Mouse (Mus musculus) intestine, postnatal 0 days (tissue): ENCODE measurements around the gene Syne1. TPM values are rescaled to one million over a fixed set of nuclear protein-coding genes. Genes with fewer than 3 reads are reported as not detected.
"Not testable (repeated sequence)": the region's sequence is repeated elsewhere in the genome, so short reads cannot be mapped to it uniquely, and the experiment has no call there.

ENCODE experiments used
- ATAC-seq: fragments of 200-750 bp; cut with Nextera tagmentation; 2 replicates; pipeline ENCODE4 v1.8.0; 2017; ENCODE audit warnings: mild to moderate bottlenecking, moderate TSS enrichment, moderate library complexity
- H3K27ac ChIP-seq: fragments of 300-500 bp; sonication (generic); 2 replicates; pipeline ENCODE4 v1.5.1; 2014; ENCODE audit warnings: mild to moderate bottlenecking, low read depth, low read length, moderate library complexity
- H3K27me3 ChIP-seq: fragments of 300-500 bp; sonication (generic); replicated peaks from 2 replicates; pipeline ENCODE4 v1.6.1; 2014; ENCODE audit warnings: low read length, mixed read lengths; ENCODE audit not compliant: control insufficient read depth, insufficient read depth
- H3K36me3 ChIP-seq: fragments of 300-500 bp; sonication (generic); 2 replicates; pipeline ENCODE4 v1.6.1; 2014; ENCODE audit warnings: mild to moderate bottlenecking, moderate library complexity; ENCODE audit not compliant: control insufficient read depth, insufficient read depth
- H3K4me1 ChIP-seq: fragments of 300-500 bp; sonication (generic); replicated peaks from 2 replicates; pipeline ENCODE4 v1.6.1; 2014; ENCODE audit warnings: antibody characterized with exemption, low read length, mixed read lengths; ENCODE audit not compliant: control insufficient read depth, insufficient read depth
- H3K4me2 ChIP-seq: fragments of 300-500 bp; sonication (generic); replicated peaks from 2 replicates; pipeline ENCODE4 v1.6.1; 2014; ENCODE audit warnings: low read depth, mild to moderate bottlenecking, moderate library complexity
- H3K4me3 ChIP-seq: fragments of 300-500 bp; sonication (generic); 2 replicates; pipeline ENCODE4 v1.5.1; 2014; ENCODE audit warnings: low read depth, low read length
- H3K9ac ChIP-seq: fragments of 300-500 bp; sonication (generic); 2 replicates; pipeline ENCODE4 v1.6.1; 2014; ENCODE audit warnings: mild to moderate bottlenecking, low read depth, low read length
- H3K9me3 ChIP-seq: fragments of 300-500 bp; sonication (generic); 2 replicates; pipeline ENCODE4 v1.6.1; 2016; ENCODE audit warnings: mixed run types; ENCODE audit not compliant: control insufficient read depth
- CTCF ChIP-seq: sonication (generic); IDR thresholded peaks from 2 replicates; pipeline ENCODE4 v1.5.1; 2016; ENCODE audit warnings: low read depth, mild to moderate bottlenecking, control low read depth, antibody characterized with exemption, moderate library complexity
- WGBS: fragments of 180-500 bp; shearing (Covaris S2); extraction: QIAGEN DNeasy Blood & Tissue Kit; methylation state at CpG from one replicate; pipeline ENCODE4 v1.1.7; 2014; 5-methylcytosine and 5-hydroxymethylcytosine counted together
- polyA plus RNA-seq: library from polyadenylated mRNA; unstranded; fragments of >200 nt; fragmentation: Nextera tagmentation; extraction: Ambion mirVana; gene quantifications from 2 replicates; pipeline ENCODE4 v1.2.1, GENCODE M21; 2015

The Syne1 gene
- polyA plus RNA-seq, 1 experiment from 2014 or later = 4.3 TPM

DNA sequence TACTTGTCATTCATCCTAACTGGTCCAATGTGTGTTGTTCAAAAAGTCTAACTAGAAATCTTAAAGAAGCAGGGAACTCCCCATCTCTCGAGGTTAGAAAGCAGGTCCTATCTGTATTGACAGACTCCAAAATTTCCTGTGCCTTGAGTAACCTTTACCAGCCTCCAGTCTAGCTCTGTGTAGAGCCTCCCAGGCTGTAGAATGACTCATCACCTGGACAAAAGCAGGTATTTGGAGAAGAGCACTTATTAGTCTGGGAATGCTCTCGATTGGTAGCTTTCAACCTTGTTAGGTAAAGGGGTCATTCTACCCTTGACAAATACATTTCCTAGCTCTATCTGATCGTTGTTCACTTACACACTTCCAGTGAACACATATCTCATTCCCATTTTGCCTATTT, 39.9 kb downstream of the Syne1 start:
- no peak for ATAC-seq
- Histone ChIP-seq H3K27me3 (no peaks in the 10 kb centered on the region), H3K36me3 (no peaks in the 10 kb centered on the region), H3K27ac (no peak overlapping the region), H3K4me1 (no peaks in the 10 kb centered on the region), H3K9me3 (no peaks in the 10 kb centered on the region), H3K9ac (no peak overlapping the region), H3K4me3 (no peak overlapping the region), H3K4me2 (no peak overlapping the region)
- TF ChIP-seq CTCF = no peak
- WGBS = 56% methylated on average over 3 of the region's 3 CpGs

DNA sequence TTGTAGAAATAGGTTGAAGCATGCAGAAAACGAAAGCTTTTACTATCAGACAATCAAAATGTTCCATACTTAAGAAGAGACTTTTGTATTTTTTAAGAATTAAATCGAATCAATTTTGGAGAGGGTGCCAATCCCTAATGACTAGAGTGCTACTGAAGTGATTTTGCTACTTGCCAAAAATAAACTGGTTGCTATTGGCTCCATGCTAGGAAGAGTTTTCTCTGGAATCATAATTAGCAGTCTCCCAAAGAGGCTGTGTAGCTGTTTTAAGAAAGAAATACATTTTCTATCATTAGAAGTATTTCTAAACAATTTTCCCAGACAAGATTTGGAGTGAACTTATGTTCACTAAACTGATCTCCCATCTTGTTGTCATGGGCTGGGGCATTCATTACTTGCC, 43.8 kb downstream of the Syne1 start:
- no peak overlapping the region for H3K4me2 ChIP-seq
- H3K36me3 ChIP-seq = no peaks in the 10 kb centered on the region
- no peak overlapping the region for H3K4me3 ChIP-seq
- WGBS = 73% methylated on average over 2 of the region's 2 CpGs
- H3K4me1 ChIP-seq = no peaks in the 10 kb centered on the region
- no peaks in the 10 kb centered on the region for H3K27me3 ChIP-seq
- no peak overlapping the region for H3K27ac ChIP-seq
- TF ChIP-seq CTCF = no peak
- no peak for ATAC-seq
- H3K9me3 ChIP-seq = no peaks in the 10 kb centered on the region
- no peak overlapping the region for H3K9ac ChIP-seq

DNA sequence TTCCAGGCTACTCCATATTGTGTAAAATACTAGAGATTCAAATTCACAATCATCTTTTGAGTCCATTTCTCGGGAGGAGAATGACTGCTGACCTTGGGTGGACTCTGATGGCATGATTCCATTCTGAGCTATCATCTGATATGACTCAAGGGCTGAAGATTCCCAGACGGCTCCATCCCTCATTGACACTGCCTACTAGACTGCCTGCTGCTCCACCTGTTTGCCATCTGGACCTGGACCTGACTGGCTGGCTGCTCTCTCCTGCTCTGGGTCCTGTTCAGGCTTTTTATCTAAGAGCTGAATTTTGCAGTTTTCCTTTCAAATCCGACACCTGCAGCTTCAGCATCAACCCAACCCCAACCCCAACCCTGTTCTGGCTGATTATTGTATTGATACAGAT, 46.5 kb downstream of the Syne1 start:
- no peak for ATAC-seq
- H3K36me3 ChIP-seq = no peaks in the 10 kb centered on the region
- H3K27ac ChIP-seq = no peak overlapping the region
- no peaks in the 10 kb centered on the region for H3K9me3 ChIP-seq
- H3K4me3 ChIP-seq = no peak overlapping the region
- H3K27me3 ChIP-seq = no peaks in the 10 kb centered on the region
- WGBS = 56% methylated on average over 3 of the region's 3 CpGs
- no peak for TF ChIP-seq CTCF
- no peak overlapping the region for H3K4me2 ChIP-seq
- H3K9ac ChIP-seq = no peak overlapping the region
- H3K4me1 ChIP-seq = no peaks in the 10 kb centered on the region

DNA sequence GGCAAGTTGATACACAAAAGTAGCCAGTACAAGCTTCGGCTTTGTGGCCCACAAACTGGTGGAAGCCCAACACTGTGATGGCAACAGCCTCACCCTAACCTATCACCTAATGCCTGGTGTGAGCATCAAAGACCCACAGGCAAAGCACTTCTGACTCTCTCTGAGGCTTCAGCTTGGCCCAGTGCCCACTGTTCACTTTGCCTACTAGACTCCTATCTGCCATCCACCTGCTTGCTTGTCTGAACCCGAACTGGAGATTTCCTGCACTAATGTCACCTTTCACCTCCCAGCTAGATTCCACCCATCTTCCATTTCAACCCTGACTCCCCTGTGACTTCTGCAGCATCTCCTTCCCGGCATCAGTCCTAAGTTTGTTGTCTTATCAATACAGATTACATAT, 47.4 kb downstream of the Syne1 start:
- H3K4me3 ChIP-seq = no peak overlapping the region
- H3K9me3 ChIP-seq = no peaks in the 10 kb centered on the region
- TF ChIP-seq CTCF = no peak
- no peak for ATAC-seq
- no peak overlapping the region for H3K9ac ChIP-seq
- no peaks in the 10 kb centered on the region for H3K36me3 ChIP-seq
- no peak overlapping the region for H3K27ac ChIP-seq
- WGBS = 84% methylated on average over 3 of the region's 3 CpGs
- H3K4me2 ChIP-seq = no peak overlapping the region
- H3K4me1 ChIP-seq = no peaks in the 10 kb centered on the region
- H3K27me3 ChIP-seq = no peaks in the 10 kb centered on the region

DNA sequence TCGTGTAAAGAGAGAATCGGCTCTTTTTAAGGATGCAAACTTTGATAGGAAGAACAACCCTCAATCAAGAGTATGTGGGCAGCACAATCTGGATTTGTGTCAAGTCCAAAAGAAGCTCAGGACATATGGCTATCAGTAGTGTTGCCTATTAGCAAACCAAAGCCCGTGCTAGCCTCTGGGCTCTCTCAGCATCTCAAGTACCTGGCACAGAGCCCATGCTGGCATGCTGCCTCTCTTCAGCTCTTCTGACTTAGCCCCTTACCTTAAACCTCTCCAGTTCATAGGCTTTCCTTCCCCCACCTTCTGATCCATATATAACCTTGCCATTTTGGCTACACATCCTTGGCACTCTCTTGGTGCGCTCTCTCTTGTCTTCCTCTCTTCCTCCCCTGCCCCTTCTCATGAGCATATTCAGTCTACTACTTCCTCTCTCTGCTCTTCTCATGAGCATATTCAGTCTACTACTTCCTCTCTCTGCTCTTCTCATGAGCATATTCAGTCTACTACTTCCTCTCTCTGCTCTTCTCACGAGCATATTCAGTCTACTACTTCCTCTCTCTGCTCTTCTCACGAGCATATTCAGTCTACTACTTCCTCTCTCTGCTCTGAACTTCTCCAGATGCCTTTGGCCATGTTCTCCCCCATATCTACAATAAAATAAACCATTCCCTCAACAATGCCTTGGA, 51.5 kb downstream of the Syne1 start:
- not testable (repeated sequence) for H3K36me3 ChIP-seq, H3K27me3 ChIP-seq, H3K27ac ChIP-seq, H3K4me3 ChIP-seq, H3K4me1 ChIP-seq, H3K4me2 ChIP-seq, ATAC-seq, H3K9me3 ChIP-seq, H3K9ac ChIP-seq
- 79% methylated on average over 6 of the region's 6 CpGs for WGBS

DNA sequence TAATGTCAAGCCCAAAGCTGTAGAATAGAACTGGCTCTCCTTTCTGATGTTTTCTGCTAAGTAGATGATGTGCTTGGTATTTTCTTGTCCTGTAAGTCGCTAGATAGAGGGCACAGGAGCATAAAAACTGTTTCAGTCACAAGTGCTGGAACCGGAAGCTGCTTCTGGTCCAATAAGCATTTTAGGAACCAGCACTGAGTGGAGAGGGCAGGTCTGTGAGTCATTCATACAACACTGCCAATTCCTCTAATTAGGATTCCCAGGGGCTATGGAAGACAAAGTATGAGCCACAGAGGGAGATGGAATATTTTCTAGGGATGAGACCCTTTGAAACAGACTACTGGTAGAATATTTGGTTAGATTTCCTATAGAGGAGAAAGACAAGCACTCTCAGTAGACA, 53.4 kb downstream of the Syne1 start:
- Histone ChIP-seq H3K4me3 (no peak overlapping the region), H3K4me1 (no peaks in the 10 kb centered on the region), H3K9me3 (no peaks in the 10 kb centered on the region), H3K27ac (no peak overlapping the region), H3K9ac (no peak overlapping the region), H3K4me2 (no peak overlapping the region), H3K36me3 (no peaks in the 10 kb centered on the region), H3K27me3 (no peaks in the 10 kb centered on the region)
- ATAC-seq = no peak
- TF ChIP-seq CTCF = no peak
- WGBS = 76% methylated on average over 2 of the region's 2 CpGs

DNA sequence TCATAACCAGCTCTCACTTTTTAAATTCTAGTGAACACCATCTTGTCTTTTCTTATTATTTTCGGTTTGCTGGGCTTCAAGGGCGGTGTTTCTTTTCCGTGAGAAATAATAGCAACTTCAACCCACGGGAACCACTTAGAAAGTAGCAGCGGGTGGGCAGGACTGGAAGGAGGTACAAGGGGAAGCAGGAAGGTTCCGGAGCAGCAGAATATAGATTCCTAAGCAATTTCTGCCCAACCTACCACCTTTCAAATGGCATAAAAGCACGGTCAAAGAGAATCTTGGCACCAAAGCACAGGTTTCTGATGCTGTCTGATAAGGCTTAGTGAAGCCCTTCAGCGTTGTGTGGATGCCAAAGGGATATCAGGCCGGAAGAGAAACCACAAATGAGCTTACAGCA, 60.2 kb downstream of the Syne1 start:
- Histone ChIP-seq H3K9me3 (no peaks in the 10 kb centered on the region), H3K4me2 (no peak overlapping the region), H3K4me1 (no peaks in the 10 kb centered on the region), H3K9ac (no peak overlapping the region), H3K27ac (no peak overlapping the region), H3K4me3 (no peak overlapping the region), H3K27me3 (no peaks in the 10 kb centered on the region), H3K36me3 (no peaks in the 10 kb centered on the region)
- TF ChIP-seq CTCF = no peak
- ATAC-seq = no peak
- WGBS = 86% methylated on average over 9 of the region's 9 CpGs
